Mouse (Mus musculus) thymus, postnatal 36 days (tissue): ENCODE results near the gene Ints3.

Experiments used
- DNase-seq, 2 experiments: peaks; one replicate each; pipeline ENCODE4 v3.0.0; 2022; ENCODE audit warnings: mixed read lengths in 2 of 2

Gene Ints3

GRCm38 (mm10) chr3:90445417-90446200 is 12.2 kb upstream of the Ints3 start:
- DNase-seq, result no peak

GRCm38 (mm10) chr3:90443977-90444376 is 10.6 kb upstream of the Ints3 start:
- DNase-seq, result no peak

- no peak for DNase-seq
Observed at GRCm38 (mm10) chr3:90440756-90441155, 7.3 kb upstream of the Ints3 start.

- DNase-seq, result no peak
Observed at GRCm38 (mm10) chr3:90437131-90437530, 3.7 kb upstream of the Ints3 start.

- no peak for DNase-seq
Observed at GRCm38 (mm10) chr3:90434073-90434730, 780 bp upstream of the Ints3 start.

- DNase-seq, result no peak
Observed at GRCm38 (mm10) chr3:90432811-90433219, 607 bp downstream of the Ints3 start.

GRCm38 (mm10) chr3:90432348-90432747 is 1.1 kb downstream of the Ints3 start:
- no peak for DNase-seq

GRCm38 (mm10) chr3:90429576-90429975 is 3.8 kb downstream of the Ints3 start:
- DNase-seq, result no peak

GRCm38 (mm10) chr3:90428186-90428585 is 5.2 kb downstream of the Ints3 start:
- DNase-seq, result no peak

GRCm38 (mm10) chr3:90427574-90427973 is 5.8 kb downstream of the Ints3 start:
- no peak for DNase-seq

- DNase-seq, result no peak
Observed at GRCm38 (mm10) chr3:90425499-90425898, 7.9 kb downstream of the Ints3 start.

- no peak for DNase-seq
Observed at GRCm38 (mm10) chr3:90423549-90423948, 9.9 kb downstream of the Ints3 start.

- DNase-seq, result no peak
Observed at GRCm38 (mm10) chr3:90420696-90421095, 12.7 kb downstream of the Ints3 start.

GRCm38 (mm10) chr3:90413011-90413396 is 20.4 kb downstream of the Ints3 start:
- DNase-seq, result no peak

- peak; percentile 60 to 61 for DNase-seq
Observed at GRCm38 (mm10) chr3:90412312-90413010, 21.0 kb downstream of the Ints3 start.

- no peak for DNase-seq
Observed at GRCm38 (mm10) chr3:90408721-90409120, 24.7 kb downstream of the Ints3 start.

GRCm38 (mm10) chr3:90406414-90406813 is 27.0 kb downstream of the Ints3 start:
- DNase-seq, result no peak

- no peak for DNase-seq
Observed at GRCm38 (mm10) chr3:90404609-90405008, 28.8 kb downstream of the Ints3 start.

- DNase-seq, result no peak
Observed at GRCm38 (mm10) chr3:90404121-90404520, 29.3 kb downstream of the Ints3 start.

GRCm38 (mm10) chr3:90400993-90401392 is 32.4 kb downstream of the Ints3 start:
- no peak for DNase-seq

GRCm38 (mm10) chr3:90395629-90396028 is 37.8 kb downstream of the Ints3 start:
- no peak for DNase-seq

GRCm38 (mm10) chr3:90392661-90393060 is 40.8 kb downstream of the Ints3 start:
- DNase-seq, result no peak

GRCm38 (mm10) chr3:90391941-90392340 is 41.5 kb downstream of the Ints3 start:
- DNase-seq, result no peak

- no peak for DNase-seq
Observed at GRCm38 (mm10) chr3:90391004-90391403, 42.4 kb downstream of the Ints3 start.
